ENCODE assay signal across 11 mouse cellular contexts in the genomic region with DNA sequence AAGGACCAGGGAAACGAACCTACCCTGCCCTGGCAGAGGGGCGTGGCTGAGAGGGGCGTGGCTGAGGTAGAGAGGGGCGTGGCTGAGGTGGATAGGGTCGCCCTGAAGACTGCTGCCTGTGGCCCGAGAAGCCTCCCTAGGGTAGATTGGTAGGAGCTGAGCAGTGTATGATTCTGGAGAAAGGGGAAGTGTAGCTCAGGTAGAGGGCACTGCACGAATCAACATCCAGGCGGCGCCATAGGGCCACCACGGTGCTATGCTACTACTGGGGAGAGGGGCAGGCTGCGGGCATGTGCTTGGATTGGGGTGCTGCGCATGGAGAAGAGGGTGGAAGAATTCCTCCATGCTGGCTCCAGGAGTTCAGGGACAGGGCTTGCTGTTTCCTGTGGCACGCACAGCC. TPM values are rescaled to one million over a fixed set of nuclear protein-coding genes. Genes with fewer than 3 reads are reported as not detected.
DNase-seq lines count a peak whose midpoint lies in the region; ATAC-seq and TF ChIP-seq lines count a peak whose summit lies in the region.
"Had no signal": no experiment of that assay in that cellular context is flagged by ENCODE, and none has a peak within 500 bp of the region (broad histone marks: within the 10 kb centered on the region; RNA-seq: fewer than 3 reads in every experiment).

No protein-coding gene starts in this region.

- H3K4me3 ChIP-seq in left cerebral cortex, adult 2 months = no peak overlapping the region
- no peak overlapping the region for H3K4me3 ChIP-seq in liver, embryonic 11.5 days (ENCODE audit: low read depth, low read length)
- H3K4me3 ChIP-seq in forebrain, embryonic 15.5 days = no peak overlapping the region
- H3K4me3 ChIP-seq: embryonic facial prominence, embryonic 12.5 days; neural tube, embryonic 13.5 days had no signal

- intact Hi-C loops in left cerebral cortex, adult 2 months (cut with DNase I) = loop anchor here (5.0 kb wide), 1 partner anchor 425 kb away; a partner anchor contains a TSS
- intact Hi-C loops in left cerebral cortex, postnatal 36 days (cut with DNase I) = loop anchor here (5.0 kb wide), 1 partner anchor 95 kb away; no protein-coding TSS in a partner anchor

- TF ChIP-seq CTCF in left cerebral cortex, adult 2 months (IDR thresholded peaks at IDR 0.05) = peak; percentile 20

- H3K27ac ChIP-seq in left cerebral cortex, adult 2 months = no peak overlapping the region
- no peak overlapping the region for H3K27ac ChIP-seq in liver, embryonic 11.5 days (ENCODE audit: low read depth, low read length)
- H3K27ac ChIP-seq in forebrain, embryonic 15.5 days (replicated peaks) = no peak overlapping the region
- H3K27ac ChIP-seq: embryonic facial prominence, embryonic 12.5 days; neural tube, embryonic 13.5 days had no signal

- 44% methylated on average over 13 of the region's 13 CpGs for WGBS in liver, embryonic 11.5 days
- 40% methylated on average over 13 of the region's 13 CpGs for WGBS in forebrain, embryonic 15.5 days

- no peak overlapping the region for H3K4me2 ChIP-seq in liver, embryonic 11.5 days
- H3K4me2 ChIP-seq in forebrain, embryonic 15.5 days (replicated peaks) = no peak overlapping the region
- H3K4me2 ChIP-seq: embryonic facial prominence, embryonic 12.5 days had no signal

- no peaks in the 10 kb centered on the region for H3K9me3 ChIP-seq in liver, embryonic 11.5 days (ENCODE audit: control insufficient read depth, low read length)
- no peaks in the 10 kb centered on the region for H3K9me3 ChIP-seq in forebrain, embryonic 15.5 days
- H3K9me3 ChIP-seq: neural tube, embryonic 13.5 days had no signal

- H3K27me3 ChIP-seq in liver, embryonic 11.5 days (replicated peaks; ENCODE audit: control insufficient read depth, insufficient read depth, low read length) = peaks cover 40% of the 10 kb centered on the region
- no peaks in the 10 kb centered on the region for H3K27me3 ChIP-seq in forebrain, embryonic 15.5 days

- H3K36me3 ChIP-seq in liver, embryonic 11.5 days (ENCODE audit: control insufficient read depth, insufficient read depth, low read length) = no peaks in the 10 kb centered on the region
- no peaks in the 10 kb centered on the region for H3K36me3 ChIP-seq in forebrain, embryonic 15.5 days
- H3K36me3 ChIP-seq: embryonic facial prominence, embryonic 12.5 days; neural tube, embryonic 13.5 days had no signal

- H3K4me1 ChIP-seq in liver, embryonic 11.5 days (replicated peaks; ENCODE audit: control insufficient read depth, insufficient read depth, low read length) = peaks cover 13% of the 10 kb centered on the region
- peaks cover 19% of the 10 kb centered on the region for H3K4me1 ChIP-seq in forebrain, embryonic 15.5 days

- ATAC-seq in liver, embryonic 11.5 days (replicated peaks; ENCODE audit: low FRiP score) = no peak
- ATAC-seq in forebrain, embryonic 15.5 days (replicated peaks) = no peak

- DNase-seq in adrenal gland, postnatal 14 days = peak; percentile 51
- no peak for DNase-seq in adrenal gland, adult 8-10 months
- no peak for DNase-seq in left cerebral cortex, adult 2 months (ENCODE audit: extremely low spot score in 1 of 2, low spot score in 2 of 2)
- DNase-seq in left cerebral cortex, postnatal 36 days (ENCODE audit: low spot score in 2 of 2) = no peak
- peak; percentile 31 for DNase-seq in liver, embryonic 11.5 days (ENCODE audit: low spot score)
- peak; percentile 62 for DNase-seq in testis, postnatal 10 days (ENCODE audit: low spot score)
- no peak for DNase-seq in urinary bladder, postnatal 36 days (ENCODE audit: low spot score in 2 of 2)
- DNase-seq: layer of hippocampus, postnatal 36 days had no signal

- no peak overlapping the region for H3K9ac ChIP-seq in liver, embryonic 11.5 days (ENCODE audit: low read depth, low read length)
- no peak overlapping the region for H3K9ac ChIP-seq in forebrain, embryonic 15.5 days (replicated peaks)
- H3K9ac ChIP-seq: embryonic facial prominence, embryonic 12.5 days; neural tube, embryonic 13.5 days had no signal

RNA-seq across cellular contexts. Expression of a gene that starts 42.3 kb away (rescaled TPM):
- 78.0 and 79.5 TPM in 2 replicates for total RNA-seq in adrenal gland, postnatal 14 days (2021)
- 10 to 100 TPM; 44.0 to 95.8 (median 70.5) TPM for total RNA-seq in adrenal gland, adult 8-10 months (2022)
- 10 to 100 TPM; 47.8 to 56.1 TPM for total RNA-seq in left cerebral cortex, adult 2 months (2021)
- total RNA-seq in left cerebral cortex, postnatal 36 days (2021) = 10 to 100 TPM; 47.1 to 49.9 TPM
- polyA plus RNA-seq in liver, embryonic 11.5 days (2014; fragmentation: Nextera tagmentation; extraction: Ambion mirVana) = 28.7 and 31.0 TPM in 2 replicates
- polyA plus RNA-seq in forebrain, embryonic 15.5 days (2015; fragmentation: Nextera tagmentation; extraction: Ambion mirVana) = 7.6 and 8.1 TPM in 2 replicates

Comparison
In these comparisons a context has a peak if more than half of its experiments do, and no peak if none do; other contexts are left out.
1. DNase-seq: peak in adrenal gland, postnatal 14 days (single experiment), liver, embryonic 11.5 days (single experiment) and testis, postnatal 10 days (single experiment); none in adrenal gland, adult 8-10 months (single experiment), left cerebral cortex, adult 2 months (0 of 2), left cerebral cortex, postnatal 36 days (0 of 2) and urinary bladder, postnatal 36 days (0 of 2).